7 mouse cellular contexts compared by ENCODE assay signal in genomic region chr10:44528291-44529082, GRCm38 (mm10). TPM values are rescaled to one million over a fixed set of nuclear protein-coding genes. Genes with fewer than 3 reads are reported as not detected.
DNase-seq lines count a peak whose midpoint lies in the region; ATAC-seq lines count a peak whose summit lies in the region.

TSS of gene Prdm1 (minus strand) at chr10:44528501.

- H3K27ac ChIP-seq in embryonic facial prominence, embryonic 10.5 days (replicated peaks): peak within 1 kb of the TSS; percentile 82
- no peak within 1 kb of the TSS for H3K27ac ChIP-seq in midbrain, embryonic 14.5 days (replicated peaks; ENCODE audit: low read depth, low read length)

- 0 out of 2 replicates have a peak, but pooled peaks have one; percentile 1 for ATAC-seq in midbrain, embryonic 14.5 days (ENCODE audit: low FRiP score, low TSS enrichment)

- WGBS in embryonic facial prominence, embryonic 10.5 days: 2% methylated on average over 25 of the region's 25 CpGs
- WGBS in midbrain, embryonic 14.5 days: 2% methylated on average over 25 of the region's 25 CpGs

- H3K27me3 ChIP-seq in embryonic facial prominence, embryonic 10.5 days (replicated peaks; ENCODE audit: low read depth, poor library complexity, severe bottlenecking): peaks cover 86% of the 10 kb centered on the region
- H3K27me3 ChIP-seq in midbrain, embryonic 14.5 days (ENCODE audit: control insufficient read depth, insufficient read depth, low read length): peaks cover 72% of the 10 kb centered on the region

- no peaks in the 10 kb centered on the region for H3K9me3 ChIP-seq in embryonic facial prominence, embryonic 10.5 days
- no peaks in the 10 kb centered on the region for H3K9me3 ChIP-seq in midbrain, embryonic 14.5 days (ENCODE audit: control insufficient read depth, low read length)

- peak within 1 kb of the TSS; percentile 87 for H3K4me2 ChIP-seq in midbrain, embryonic 14.5 days (ENCODE audit: low read length)

- no peaks in the 10 kb centered on the region for H3K36me3 ChIP-seq in embryonic facial prominence, embryonic 10.5 days (replicated peaks)
- no peaks in the 10 kb centered on the region for H3K36me3 ChIP-seq in midbrain, embryonic 14.5 days (ENCODE audit: control insufficient read depth, insufficient read depth, low read length)

- H3K9ac ChIP-seq in midbrain, embryonic 14.5 days (replicated peaks; ENCODE audit: low read length): peak within 1 kb of the TSS; percentile 36; the same call in 1 of the 2 replicates

- peaks cover 22% of the 10 kb centered on the region for H3K4me1 ChIP-seq in embryonic facial prominence, embryonic 10.5 days
- H3K4me1 ChIP-seq in midbrain, embryonic 14.5 days (ENCODE audit: control insufficient read depth, insufficient read depth, low read length): peaks cover 12% of the 10 kb centered on the region; the same call in 1 of the 2 replicates

- H3K4me3 ChIP-seq in embryonic facial prominence, embryonic 10.5 days: peak within 1 kb of the TSS; percentile 64
- peak within 1 kb of the TSS; percentile 54 for H3K4me3 ChIP-seq in midbrain, embryonic 14.5 days (replicated peaks; ENCODE audit: low read depth, low read length)

- DNase-seq in ovary, postnatal 36 days (ENCODE audit: low spot score): peak; percentile 7
- DNase-seq in ovary, postnatal 10 days (ENCODE audit: low spot score): no peak
- peak; percentile 53 for DNase-seq in embryonic facial prominence, embryonic 10.5 days (ENCODE audit: low spot score)
- DNase-seq in induced T-regulatory cell, adult 2 months (ENCODE audit: low read depth): peak; percentile 57
- peak; percentile 19 for DNase-seq in midbrain, embryonic 14.5 days
- no peak for DNase-seq in spleen, adult 12 weeks (ENCODE audit: low spot score)
- DNase-seq in adrenal gland, adult 18-20 months (ENCODE audit: low spot score in 2 of 2): no peak

RNA-seq across cellular contexts. Expression of gene Prdm1, which starts in this region (rescaled TPM):
- 2.2 and 2.3 TPM in 2 replicates for polyA plus RNA-seq in embryonic facial prominence, embryonic 10.5 days (2016; fragmentation: Nextera tagmentation; extraction: Ambion mirVana)
- polyA plus RNA-seq in midbrain, embryonic 14.5 days (2014; fragmentation: Nextera tagmentation; extraction: Ambion mirVana): 0.61 and 0.97 TPM in 2 replicates
- total RNA-seq in adrenal gland, adult 18-20 months (2021): 1 to 10 TPM; 2.1 to 2.2 TPM

Comparison
In these comparisons a context has a peak if more than half of its experiments do, and no peak if none do; other contexts are left out.
1. DNase-seq: peak in ovary, postnatal 36 days (single experiment), embryonic facial prominence, embryonic 10.5 days (single experiment) and induced T-regulatory cell, adult 2 months (single experiment); none in ovary, postnatal 10 days (single experiment), spleen, adult 12 weeks (single experiment) and adrenal gland, adult 18-20 months (0 of 2).
2. Peak in DNase-seq, ATAC-seq, H3K4me3 ChIP-seq, H3K9ac ChIP-seq and H3K4me2 ChIP-seq in midbrain, embryonic 14.5 days; RNA of the gene not detected or under 1 TPM.